Mouse (Mus musculus) thymus, adult 2 months (tissue): ENCODE measurements around the gene Rbfox2. TPM values are rescaled to one million over a fixed set of nuclear protein-coding genes. Genes with fewer than 3 reads are reported as not detected.

Experiments
- DNase-seq: peaks from one replicate; pipeline ENCODE4 v3.0.0; 2021
- H3K27ac ChIP-seq: fragments of 200-500 bp; 2 replicates; pipeline ENCODE4 v1.5.1; 2012; ENCODE audit warnings: low read length, control low read depth; ENCODE audit not compliant: control insufficient read depth, insufficient read depth
- H3K27me3 ChIP-seq: fragments of 200-500 bp; 2 replicates; pipeline ENCODE4 v1.6.1; 2012; ENCODE audit warnings: mild to moderate bottlenecking, low read length, moderate library complexity, mixed read lengths; ENCODE audit not compliant: control insufficient read depth, insufficient read depth
- H3K36me3 ChIP-seq: fragments of 200-500 bp; 2 replicates; pipeline ENCODE4 v1.6.1; 2012; ENCODE audit warnings: mild to moderate bottlenecking, low read length, moderate library complexity; ENCODE audit not compliant: control insufficient read depth, insufficient read depth
- H3K4me1 ChIP-seq: fragments of 200-500 bp; replicated peaks from 2 replicates; pipeline ENCODE4 v1.6.1; 2012; ENCODE audit warnings: low read length; ENCODE audit not compliant: control insufficient read depth, insufficient read depth
- H3K4me3 ChIP-seq: fragments of 200-500 bp; 2 replicates; pipeline ENCODE4 v1.5.1; 2012; ENCODE audit warnings: mild to moderate bottlenecking, low read length, control low read depth, moderate library complexity; ENCODE audit not compliant: control insufficient read depth, insufficient read depth
- CTCF ChIP-seq: fragments of 200-500 bp; IDR thresholded peaks from 2 replicates; pipeline ENCODE4 v1.5.1; 2012; ENCODE audit warnings: mild to moderate bottlenecking, control low read depth, low read length, moderate library complexity, borderline replicate concordance; ENCODE audit not compliant: control insufficient read depth, poor library complexity, insufficient read depth; ENCODE audit errors: extremely low read depth
- POLR2A ChIP-seq: fragments of 200-500 bp; IDR thresholded peaks from 2 replicates; pipeline ENCODE4 v1.6.1; 2012; ENCODE audit warnings: mild to moderate bottlenecking, low read length, control low read depth, moderate library complexity; ENCODE audit not compliant: control insufficient read depth, poor library complexity, insufficient read depth; ENCODE audit errors: extremely low read depth
- WGBS: fragments of 180-500 bp; shearing (Covaris S2); methylation state at CpG from one replicate; pipeline ENCODE4 v1.1.7; 2018; 5-methylcytosine and 5-hydroxymethylcytosine counted together
- polyA plus RNA-seq: library from polyadenylated mRNA; depleted of rRNA; stranded (reverse); fragments of >200 nt; gene quantifications from 2 replicates; pipeline ENCODE4 v1.2.3, GENCODE M21; 2012

The Rbfox2 gene
- polyA plus RNA-seq, 1 experiment, result 20.5 TPM

DNA sequence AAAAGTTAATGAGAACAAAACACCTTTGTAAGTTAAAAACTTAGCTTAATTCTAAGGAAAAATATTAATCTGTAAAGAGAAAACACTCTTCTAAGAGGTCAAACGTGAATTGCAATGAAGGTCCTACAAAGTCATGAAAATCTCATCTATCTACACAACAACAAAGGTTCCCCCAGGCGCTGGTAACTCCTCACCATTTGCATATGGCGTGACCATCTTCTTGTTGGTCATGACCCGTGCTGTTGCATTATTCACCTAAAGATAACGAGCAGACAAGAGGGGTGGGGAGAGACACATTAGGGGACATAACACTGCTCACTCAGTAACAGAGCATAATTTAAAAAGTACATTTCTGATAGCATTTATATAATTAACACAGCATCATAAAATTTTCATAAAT, 204.1 kb downstream of the Rbfox2 start:
- DNase-seq, result no peak
- H3K27me3 ChIP-seq, result no peaks in the 10 kb centered on the region
- 92% methylated on average over 5 of the region's 5 CpGs for WGBS
- no peak overlapping the region for H3K4me3 ChIP-seq
- no peak overlapping the region for H3K27ac ChIP-seq
- no peaks in the 10 kb centered on the region for H3K4me1 ChIP-seq
- TF ChIP-seq CTCF (no peak), POLR2A (no peak)
- H3K36me3 ChIP-seq, result no peaks in the 10 kb centered on the region

DNA sequence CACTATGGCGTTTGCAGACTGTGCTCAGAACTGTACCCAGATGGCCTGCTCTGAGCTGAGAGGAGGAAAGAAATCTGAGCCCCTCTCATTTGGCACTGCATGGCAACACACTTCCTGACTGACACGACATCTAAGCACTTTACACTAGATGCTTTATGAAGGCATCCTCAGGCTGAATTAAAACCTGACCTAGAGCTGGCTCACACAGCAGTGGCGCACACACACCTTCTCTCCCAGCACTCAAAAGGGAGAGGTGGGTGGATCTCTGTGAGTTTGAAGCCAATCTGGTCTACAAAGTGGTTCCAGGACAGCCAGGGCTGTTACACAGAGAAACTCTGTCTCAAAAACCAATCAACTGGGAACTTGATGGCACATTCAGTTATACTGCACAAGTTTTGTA, 207.0 kb downstream of the Rbfox2 start:
- H3K36me3 ChIP-seq, result no peaks in the 10 kb centered on the region
- no peaks in the 10 kb centered on the region for H3K4me1 ChIP-seq
- DNase-seq, result no peak
- no peak overlapping the region for H3K27ac ChIP-seq
- H3K4me3 ChIP-seq, result no peak overlapping the region
- H3K27me3 ChIP-seq, result no peaks in the 10 kb centered on the region
- 58% methylated on average over 3 of the region's 3 CpGs for WGBS
- TF ChIP-seq POLR2A, result no peak
- no peak for TF ChIP-seq CTCF

DNA sequence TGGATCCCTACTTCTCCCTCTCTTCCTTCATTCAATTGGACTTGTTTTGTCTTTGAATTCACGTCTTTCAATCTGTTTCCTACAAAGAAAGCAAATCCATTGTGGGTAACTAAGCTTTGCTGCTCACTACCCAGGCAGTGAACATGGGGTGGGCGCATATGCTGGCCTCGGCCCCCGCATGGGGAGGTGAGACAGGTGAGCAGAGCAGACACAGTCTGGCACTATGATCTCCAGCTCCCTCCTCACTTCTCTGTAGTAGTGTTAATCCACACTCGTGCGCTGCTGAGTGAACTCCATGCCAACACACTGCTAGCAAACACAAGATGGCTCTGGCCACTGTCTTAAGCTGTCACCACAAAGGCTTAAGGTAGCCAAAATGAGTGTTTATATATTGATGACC, 209.4 kb downstream of the Rbfox2 start:
- H3K27me3 ChIP-seq, result no peaks in the 10 kb centered on the region
- whole genome bisulfite sequencing, result 94% methylated on average over 6 of the region's 6 CpGs

DNA sequence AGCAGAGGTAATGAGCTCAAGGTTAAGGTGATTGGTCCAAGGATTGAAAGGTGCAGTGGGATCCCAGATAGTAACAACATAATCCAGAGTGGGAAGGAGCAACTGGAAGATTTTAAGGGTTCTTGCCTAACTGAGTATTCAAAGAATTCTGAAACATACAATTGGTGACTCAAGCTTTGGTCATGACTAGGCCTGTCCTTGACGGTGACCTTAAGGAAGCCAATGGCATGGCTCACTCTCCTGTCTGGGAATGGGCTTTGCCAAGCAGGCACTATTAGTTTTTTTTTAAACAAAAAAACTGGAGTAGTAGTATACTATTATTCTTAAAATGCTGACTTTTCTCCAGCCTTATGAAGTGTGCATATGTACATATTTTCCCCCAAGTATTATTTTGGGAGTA, 211.6 kb downstream of the Rbfox2 start:
- 100% methylated on average over 1 of the region's 1 CpGs for WGBS
- Histone ChIP-seq H3K4me1 (no peaks in the 10 kb centered on the region), H3K27me3 (no peaks in the 10 kb centered on the region), H3K4me3 (no peak overlapping the region), H3K36me3 (no peaks in the 10 kb centered on the region), H3K27ac (no peak overlapping the region)
- no peak for TF ChIP-seq CTCF
- no peak for TF ChIP-seq POLR2A
- DNase-seq, result no peak

More for the DNA sequence above, 209.4 kb downstream of the Rbfox2 start:
- Histone ChIP-seq H3K36me3 (no peaks in the 10 kb centered on the region), H3K4me1 (no peaks in the 10 kb centered on the region), H3K4me3 (no peak overlapping the region), H3K27ac (no peak overlapping the region)
- no peak for DNase-seq
- TF ChIP-seq POLR2A, result no peak
- no peak for TF ChIP-seq CTCF

DNA sequence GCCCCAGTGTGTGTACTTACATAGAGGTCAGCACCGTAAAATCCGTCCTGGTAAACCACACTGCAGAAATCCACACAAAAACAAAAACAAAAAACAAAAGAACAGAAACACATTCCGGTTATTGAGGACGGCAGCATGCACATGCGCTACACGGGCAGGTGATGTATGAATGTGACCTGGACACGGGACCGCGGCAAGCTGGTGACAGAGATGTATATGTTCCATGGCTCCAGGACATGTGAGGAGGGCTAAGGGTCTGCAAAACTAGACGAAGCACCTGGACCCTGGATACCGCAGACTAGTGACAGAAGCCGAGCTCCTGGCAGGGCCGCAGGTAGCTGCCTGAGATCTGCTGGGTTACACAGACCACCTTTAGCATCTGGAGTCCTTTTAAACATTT, 212.4 kb downstream of the Rbfox2 start:
- no peaks in the 10 kb centered on the region for H3K36me3 ChIP-seq
- 96% methylated on average over 13 of the region's 13 CpGs for WGBS

DNA sequence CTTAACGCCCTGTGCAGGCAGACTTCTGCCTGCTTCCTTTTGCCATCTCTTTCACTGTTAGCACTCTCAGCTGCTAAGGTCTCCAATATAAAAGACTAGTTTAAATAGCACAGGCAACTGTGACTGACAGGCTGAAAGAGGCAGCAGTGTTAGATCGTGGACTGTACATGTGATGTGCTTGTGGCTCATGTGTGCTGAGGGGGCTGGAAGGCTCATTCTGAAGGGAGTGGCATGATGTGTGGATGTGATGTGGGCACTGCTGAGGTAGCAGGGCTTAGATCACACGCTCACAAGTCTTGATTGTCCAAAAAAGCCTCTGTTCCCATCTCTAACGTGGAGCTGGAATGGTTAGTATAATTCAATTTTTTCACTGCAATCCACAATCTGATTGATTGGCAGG, 215.4 kb downstream of the Rbfox2 start:
- H3K27me3 ChIP-seq, result no peaks in the 10 kb centered on the region
- DNase-seq, result no peak
- no peaks in the 10 kb centered on the region for H3K4me1 ChIP-seq
- no peak for TF ChIP-seq CTCF
- no peak for TF ChIP-seq POLR2A
- H3K36me3 ChIP-seq, result no peaks in the 10 kb centered on the region
- WGBS, result 93% methylated on average over 4 of the region's 4 CpGs
- no peak overlapping the region for H3K27ac ChIP-seq
- no peak overlapping the region for H3K4me3 ChIP-seq

More for the DNA sequence above, 212.4 kb downstream of the Rbfox2 start:
- Histone ChIP-seq H3K27ac (no peak overlapping the region), H3K4me1 (no peaks in the 10 kb centered on the region), H3K27me3 (no peaks in the 10 kb centered on the region), H3K4me3 (no peak overlapping the region)
- no peak for DNase-seq
- TF ChIP-seq CTCF, result no peak
- no peak for TF ChIP-seq POLR2A

DNA sequence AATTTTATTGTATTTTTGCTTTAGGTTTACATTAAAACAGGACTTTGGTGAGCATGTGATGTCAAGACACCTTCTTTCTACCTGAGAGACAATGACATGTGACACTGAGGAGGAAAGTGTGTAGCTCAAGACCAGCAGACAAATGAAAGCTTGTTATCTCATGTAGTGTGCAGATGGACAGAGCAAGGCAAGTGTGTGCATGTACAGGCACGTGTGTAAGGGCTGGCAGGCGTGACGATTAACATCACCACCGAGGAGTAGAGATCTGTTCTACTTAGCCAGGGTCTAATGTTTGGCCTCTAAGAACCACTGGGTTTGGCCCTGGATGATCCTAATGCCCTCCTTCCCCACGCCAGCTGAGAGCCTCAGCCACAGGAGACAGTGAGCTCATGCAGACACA, 216.3 kb downstream of the Rbfox2 start:
- Histone ChIP-seq H3K27me3 (no peaks in the 10 kb centered on the region), H3K36me3 (no peaks in the 10 kb centered on the region), H3K4me1 (no peaks in the 10 kb centered on the region), H3K4me3 (no peak overlapping the region), H3K27ac (no peak overlapping the region)
- no peak for DNase-seq
- TF ChIP-seq POLR2A (no peak), CTCF (no peak)
- WGBS, result 94% methylated on average over 5 of the region's 5 CpGs
